Mouse (Mus musculus) gastrocnemius, postnatal 36 days (tissue): ENCODE results near the gene Foxp1. TPM values are rescaled to one million over a fixed set of nuclear protein-coding genes. Genes with fewer than 3 reads are reported as not detected.

Source experiments
- DNase-seq, 2 experiments: peaks; one replicate each; pipeline ENCODE4 v3.0.0; 2022
- intact Hi-C: fragments of 180-260 bp; cut with DNase I; formaldehyde crosslinking; loops from one replicate; pipeline ENCODE4 v1.15.1; 2025
- total RNA-seq, 2 experiments: library from RNA; stranded (reverse); gene quantifications; 2 replicates each; pipeline ENCODE4 v1.2.3; 2021

Gene Foxp1
- total RNA-seq, 2 experiments from 2014 or later = 15.9 to 18.4 TPM

GRCm38 (mm10) chr6:99338593-99339342, 183.8 kb downstream of the Foxp1 start:
- intact Hi-C loops = no loop called here
- no peak for DNase-seq

DNA sequence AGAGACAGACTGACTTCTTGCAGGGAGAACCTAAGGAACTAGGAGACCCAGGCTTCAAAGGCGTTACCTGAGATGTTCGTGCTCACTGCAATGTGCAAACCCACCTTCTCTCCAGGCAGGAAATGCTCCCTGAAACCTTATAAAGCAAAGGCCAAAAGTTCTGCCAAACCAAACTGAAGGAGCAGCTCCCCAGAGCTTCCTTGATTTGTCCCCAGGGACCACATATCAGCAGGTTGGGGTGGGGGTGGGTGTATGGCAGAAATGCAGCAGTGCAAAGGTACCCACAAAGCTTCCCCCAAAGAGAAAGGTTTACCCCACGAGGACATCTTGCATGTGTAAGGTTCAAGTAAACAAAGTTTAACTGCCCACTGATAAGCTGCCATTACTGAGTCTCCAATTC, 184.3 kb downstream of the Foxp1 start:
- DNase-seq = no peak
- intact Hi-C loops = no loop called here

GRCm38 (mm10) chr6:99337575-99337974, 184.9 kb downstream of the Foxp1 start:
- no peak for DNase-seq
- intact Hi-C loops = no loop called here

DNA sequence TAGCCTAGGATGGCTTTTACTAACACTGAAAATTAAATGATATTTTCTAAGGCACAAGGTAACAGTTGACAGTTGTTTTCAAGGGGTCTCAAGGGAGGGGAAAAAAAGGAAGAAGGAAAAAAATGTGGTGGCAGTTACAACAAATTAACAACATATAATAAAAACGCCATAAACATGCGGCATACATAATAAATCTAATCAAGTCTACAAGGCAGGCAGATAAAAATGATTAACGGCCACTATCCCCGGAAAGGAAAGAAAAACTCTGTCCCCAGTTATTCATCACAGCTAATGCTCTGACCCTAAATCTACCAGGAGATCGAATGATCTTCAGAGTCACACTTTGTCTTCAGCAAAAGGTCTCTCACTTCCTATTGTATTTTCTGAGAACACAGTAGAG, 186.3 kb downstream of the Foxp1 start:
- intact Hi-C loops = no loop called here

DNA sequence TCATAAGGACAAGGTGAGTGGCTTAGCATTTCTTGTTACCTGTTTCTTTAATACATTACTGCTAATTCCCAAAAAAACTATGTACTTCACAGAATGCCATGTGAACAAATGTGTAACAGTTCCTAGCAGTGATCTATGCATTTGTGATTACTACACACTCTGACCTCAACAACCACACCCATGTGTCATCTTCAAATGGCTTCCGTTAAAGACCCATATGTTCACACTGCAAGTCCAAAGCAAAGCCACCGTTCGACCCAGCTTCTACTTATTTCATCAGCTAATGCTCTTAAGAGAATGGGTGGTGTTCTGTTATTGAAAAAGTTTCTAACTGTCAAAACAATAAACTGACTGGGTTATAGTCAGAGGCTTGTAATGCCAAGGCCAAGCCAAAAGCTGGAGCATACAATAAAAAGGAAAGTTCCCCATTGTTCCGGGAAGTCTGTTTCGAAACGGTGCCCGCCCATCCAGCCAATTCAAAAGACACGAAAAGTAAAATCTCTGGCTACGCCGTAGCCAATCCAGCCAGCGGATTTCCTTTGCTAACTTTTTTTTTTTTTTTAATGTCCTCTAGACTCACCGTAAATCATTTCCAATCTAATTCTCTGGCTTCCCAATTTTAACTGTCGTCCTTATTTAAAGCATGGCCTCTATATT, 187.2 kb downstream of the Foxp1 start:
- no peak for DNase-seq
- intact Hi-C loops = no loop called here

More for the DNA sequence above, 186.3 kb downstream of the Foxp1 start:
- no peak for DNase-seq

- intact Hi-C loops = no loop called here
- DNase-seq = no peak
Measured at GRCm38 (mm10) chr6:99334255-99334654, 188.3 kb downstream of the Foxp1 start.

DNA sequence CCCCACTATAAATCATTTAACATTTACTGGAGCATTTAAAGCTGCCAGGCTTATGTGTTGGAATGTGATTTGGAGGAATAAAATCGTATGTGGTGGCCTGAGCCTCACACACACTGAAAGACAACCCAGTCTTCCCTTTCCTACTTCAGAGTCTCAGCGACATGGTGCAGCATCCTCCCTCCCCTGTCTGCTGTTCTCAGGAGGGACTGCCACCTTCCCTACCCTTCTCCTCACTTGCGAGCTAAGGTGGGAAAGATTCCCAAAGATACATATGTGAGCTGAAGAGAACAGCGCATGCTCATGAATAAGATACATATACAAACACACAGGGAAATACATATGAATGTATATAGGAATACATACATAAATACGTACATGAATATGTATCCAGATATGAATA, 189.4 kb downstream of the Foxp1 start:
- intact Hi-C loops = no loop called here
- no peak for DNase-seq

DNA sequence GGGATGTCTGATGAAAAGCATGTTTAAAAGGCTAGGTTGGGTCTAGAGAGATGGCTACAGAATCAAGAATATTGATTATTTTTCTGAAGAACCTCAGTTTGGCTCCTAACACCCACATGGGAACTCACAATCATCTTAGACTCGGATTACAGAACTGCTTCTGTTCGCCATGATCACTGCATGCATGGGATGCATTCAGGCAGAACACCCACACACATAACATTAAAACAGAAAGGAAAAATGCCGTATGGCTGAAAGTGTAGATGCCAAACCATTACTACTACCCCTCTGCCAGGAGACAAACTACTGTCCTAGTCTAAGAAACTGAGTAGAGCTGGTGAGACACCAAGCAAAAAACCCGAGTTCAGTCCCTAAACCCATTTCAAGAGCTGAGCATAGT, 192.4 kb downstream of the Foxp1 start:
- no peak for DNase-seq
- intact Hi-C loops = no loop called here

DNA sequence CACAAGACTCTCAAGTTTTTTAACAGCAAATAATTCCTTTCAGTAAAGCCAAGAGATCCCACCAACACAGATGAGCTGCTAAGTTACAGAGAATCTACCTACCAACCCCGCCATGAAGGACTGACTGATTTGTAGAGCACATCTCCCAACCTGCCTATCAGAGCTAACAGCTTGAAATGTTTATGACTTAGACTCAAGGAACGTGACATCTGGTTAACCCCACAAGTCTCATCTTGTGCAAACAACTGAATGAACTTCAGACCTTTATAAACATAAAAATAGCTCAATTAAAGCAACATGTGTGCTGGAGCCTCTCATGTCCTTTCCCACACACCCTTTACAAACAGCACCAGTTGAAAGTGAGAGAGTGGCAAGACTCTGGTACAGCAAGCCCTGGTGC, 193.9 kb downstream of the Foxp1 start:
- intact Hi-C loops = no loop called here
- no peak for DNase-seq

- no peak for DNase-seq
- intact Hi-C loops = no loop called here
Measured at GRCm38 (mm10) chr6:99328146-99328545, 194.4 kb downstream of the Foxp1 start.

GRCm38 (mm10) chr6:99327721-99328120, 194.8 kb downstream of the Foxp1 start:
- DNase-seq = peak; percentile 38 to 71
- intact Hi-C loops = no loop called here

DNA sequence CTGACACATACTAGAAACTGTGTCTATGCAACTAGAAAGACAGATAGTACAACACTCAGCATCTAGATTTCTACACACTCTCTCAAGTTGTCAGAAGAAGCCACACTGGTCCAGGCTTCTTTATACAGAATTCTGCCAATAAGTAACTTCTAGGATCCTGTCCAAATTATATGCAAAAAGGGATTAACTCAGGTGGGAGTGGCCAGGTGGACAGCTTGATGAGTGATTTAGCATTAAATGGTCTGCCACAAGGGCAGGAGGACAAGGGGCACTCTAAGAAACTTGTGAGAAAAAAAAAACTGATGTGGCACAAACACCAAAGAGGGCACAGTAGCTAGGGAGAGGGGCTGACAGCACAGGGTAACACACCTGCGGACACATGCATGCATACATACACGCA, 196.6 kb downstream of the Foxp1 start:
- intact Hi-C loops = no loop called here
- no peak for DNase-seq

- intact Hi-C loops = no loop called here
Measured at GRCm38 (mm10) chr6:99325461-99325860, 197.1 kb downstream of the Foxp1 start.

GRCm38 (mm10) chr6:99322132-99322904, 200.2 kb downstream of the Foxp1 start:
- DNase-seq = no peak
- intact Hi-C loops = no loop called here

More at GRCm38 (mm10) chr6:99325461-99325860, 197.1 kb downstream of the Foxp1 start:
- DNase-seq = no peak

- intact Hi-C loops = no loop called here
- DNase-seq = no peak
Measured at GRCm38 (mm10) chr6:99320444-99320843, 202.1 kb downstream of the Foxp1 start.

- intact Hi-C loops = no loop called here
- DNase-seq = no peak
Measured at GRCm38 (mm10) chr6:99319415-99320405, 202.8 kb downstream of the Foxp1 start.

GRCm38 (mm10) chr6:99314746-99315145, 207.8 kb downstream of the Foxp1 start:
- intact Hi-C loops = no loop called here
- no peak for DNase-seq

DNA sequence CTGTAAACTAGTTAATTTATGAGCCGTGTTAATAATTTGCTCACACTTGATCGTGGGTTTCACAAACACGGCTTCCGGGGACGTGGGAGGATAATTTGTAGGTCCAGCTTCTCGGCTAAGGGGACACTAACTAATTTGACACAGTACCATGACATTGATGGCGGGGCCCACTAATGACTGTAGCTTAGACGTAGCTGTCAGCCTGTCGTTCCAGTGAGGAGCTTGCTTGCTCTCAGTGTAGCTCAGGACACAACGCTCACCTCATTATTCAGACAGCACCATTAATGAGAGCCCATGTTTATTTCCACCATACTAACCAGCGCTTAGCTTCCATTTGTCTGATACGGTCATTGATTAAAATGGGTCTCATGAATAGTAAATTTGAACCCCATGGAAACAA, 212.0 kb downstream of the Foxp1 start:
- DNase-seq = no peak
- intact Hi-C loops = no loop called here

DNA sequence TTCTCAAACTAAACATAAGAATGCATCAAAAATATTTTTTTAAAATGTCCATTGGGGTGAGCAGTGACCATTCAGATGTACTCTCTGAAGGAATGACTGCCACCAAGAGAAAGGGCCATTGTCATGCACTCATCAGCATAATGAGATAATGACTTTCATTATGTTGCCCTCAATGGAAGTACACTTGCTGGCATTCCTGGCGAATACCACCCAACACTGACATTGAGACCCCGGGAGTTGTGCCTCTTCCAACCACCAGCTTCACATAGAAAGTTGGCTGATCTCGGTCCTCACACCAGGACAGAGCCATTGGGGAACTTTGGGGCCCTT, 212.4 kb downstream of the Foxp1 start:
- intact Hi-C loops = no loop called here

DNA sequence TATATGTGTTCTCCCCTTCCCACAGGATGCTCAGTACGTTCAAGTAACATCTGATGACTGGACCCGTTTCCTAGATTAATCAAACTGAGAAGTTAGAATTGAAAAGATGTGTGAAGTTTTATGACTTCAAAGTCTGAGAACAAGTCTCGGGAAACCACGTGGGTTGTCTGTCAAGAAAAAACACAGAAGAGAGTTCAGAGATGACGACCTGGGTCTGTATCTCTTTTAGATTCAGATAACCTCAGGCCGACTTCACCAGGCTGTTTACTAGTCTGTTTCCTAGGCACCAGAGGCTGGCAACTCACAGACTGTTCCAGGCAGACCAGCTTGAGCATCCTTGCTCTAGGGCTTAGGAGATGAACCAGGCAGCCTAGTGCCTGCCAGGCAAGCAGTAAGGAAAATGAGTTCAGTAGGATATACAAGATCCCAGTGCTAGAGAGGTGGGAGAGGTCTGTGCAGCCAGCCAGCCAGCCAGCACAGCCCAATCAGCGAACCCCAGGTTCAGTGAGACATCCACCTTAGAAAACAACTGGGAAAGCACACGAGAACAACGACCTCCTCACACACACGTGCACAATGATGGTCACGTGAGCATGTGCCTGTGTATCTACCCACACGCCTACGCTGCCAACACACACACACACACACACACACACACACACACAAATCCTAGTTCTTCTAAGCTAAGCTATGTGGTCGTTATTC, 212.9 kb downstream of the Foxp1 start:
- intact Hi-C loops = no loop called here

More for the DNA sequence above, 212.4 kb downstream of the Foxp1 start:
- DNase-seq = no peak

More for the DNA sequence above, 212.9 kb downstream of the Foxp1 start:
- no peak for DNase-seq
